Mouse (Mus musculus): ENCODE data around the gene Cyp4f39.
A peak's percentile ranks its signal among the peaks of the same experiment; 100 is the strongest.
"Not testable (repeated sequence)": the region's sequence is repeated elsewhere in the genome, so short reads cannot be mapped to it uniquely, and the experiment has no call there.

The Cyp4f39 gene

DNA sequence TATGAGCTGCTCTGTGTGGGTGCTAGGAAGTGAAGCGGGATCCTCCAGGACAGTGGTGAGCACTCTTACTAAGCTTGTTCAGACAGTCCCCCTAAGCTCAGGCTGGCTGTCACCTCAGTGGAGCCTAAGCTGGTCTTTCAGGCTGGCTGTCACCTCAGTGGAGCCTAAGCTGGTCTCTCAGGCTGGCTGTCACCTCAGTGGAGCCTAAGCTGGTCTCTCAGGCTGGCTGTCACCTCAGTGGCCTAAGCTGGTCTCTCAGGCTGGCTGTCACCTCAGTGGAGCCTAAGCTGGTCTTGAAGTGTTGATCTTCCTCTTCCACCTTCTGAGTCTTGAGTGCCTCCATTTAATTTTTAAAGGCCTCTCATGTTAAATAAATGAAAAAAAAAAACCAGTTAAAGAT lies 73.8 kb downstream of the Cyp4f39 start:
- not testable (repeated sequence) for ATAC-seq (ENCODE audit: insufficient number of reproducible peaks, low FRiP score, low TSS enrichment)

- ATAC-seq (ENCODE audit: insufficient number of reproducible peaks, low FRiP score, low TSS enrichment), result no peak
Observed at GRCm38 (mm10) chr17:32527748-32528147, 75.2 kb downstream of the Cyp4f39 start.

DNA sequence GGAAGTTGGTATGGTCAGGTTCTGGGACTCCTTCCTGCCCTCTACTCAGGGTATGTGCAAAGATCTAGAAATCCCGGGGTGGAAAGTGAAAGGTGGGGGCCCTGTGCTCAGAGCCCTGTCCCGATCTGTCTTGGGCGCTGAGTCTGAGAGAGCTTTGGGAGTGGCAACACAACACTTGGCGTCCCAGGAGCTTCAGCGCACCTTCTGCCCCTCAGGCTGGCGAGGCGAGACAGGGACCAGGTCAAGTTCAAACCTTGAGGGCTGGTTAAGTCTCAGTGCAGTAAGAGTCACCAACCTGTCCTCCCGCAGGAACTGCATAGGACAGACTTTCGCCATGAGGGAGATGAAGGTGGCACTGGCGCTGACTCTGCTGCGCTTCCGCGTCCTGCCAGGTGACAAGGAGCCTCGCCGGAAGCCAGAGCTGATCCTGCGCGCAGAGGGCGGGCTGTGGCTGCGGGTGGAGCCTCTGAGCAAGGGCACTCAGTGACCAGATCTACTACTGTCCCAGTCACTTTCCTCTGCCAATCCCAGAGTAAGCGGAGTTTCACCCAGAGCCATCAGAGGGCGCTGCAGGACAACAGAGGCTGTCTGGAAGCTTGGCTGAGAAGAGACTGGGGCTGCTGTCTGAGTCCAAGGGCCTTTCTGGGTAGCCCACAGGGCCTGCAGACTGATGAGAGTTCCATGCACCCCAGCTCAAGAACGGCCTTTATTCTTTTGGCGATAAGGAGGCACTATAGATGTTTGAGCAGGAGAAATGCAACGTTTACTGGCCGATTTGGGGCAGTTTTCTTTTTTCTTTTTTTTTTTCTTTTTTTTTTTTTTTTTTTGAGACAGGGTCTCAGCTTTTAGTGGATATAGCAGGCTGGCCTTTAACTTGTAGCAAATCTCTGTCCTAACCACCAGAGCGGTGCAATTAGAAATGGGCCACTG lies 76.2 kb downstream of the Cyp4f39 start:
- peak; percentile 90 for ATAC-seq (ENCODE audit: insufficient number of reproducible peaks, low FRiP score, low TSS enrichment)

DNA sequence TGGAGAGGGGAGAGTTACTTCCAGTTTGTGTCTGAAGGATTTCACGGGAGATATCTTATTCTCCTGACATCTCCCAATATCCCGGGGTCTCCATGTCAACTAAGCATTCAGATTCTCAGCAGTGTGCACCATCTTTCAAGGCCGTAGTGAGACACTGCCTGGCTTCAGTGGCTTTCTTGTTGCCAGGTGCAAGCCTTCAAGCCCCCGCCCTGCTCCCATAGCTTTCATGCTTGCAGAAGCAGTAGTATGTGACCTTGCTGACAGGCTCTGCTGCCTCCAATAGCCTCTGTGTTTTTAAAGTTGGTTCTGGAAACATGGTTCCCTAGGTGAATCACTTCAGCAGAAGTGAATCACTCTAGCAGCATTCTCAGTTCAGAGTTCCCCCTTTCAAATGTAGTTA lies 79.8 kb downstream of the Cyp4f39 start:
- not testable (repeated sequence) for ATAC-seq (ENCODE audit: insufficient number of reproducible peaks, low FRiP score, low TSS enrichment)

GRCm38 (mm10) chr17:32534068-32534467 lies 81.5 kb downstream of the Cyp4f39 start:
- no peak for ATAC-seq (ENCODE audit: insufficient number of reproducible peaks, low FRiP score, low TSS enrichment)

DNA sequence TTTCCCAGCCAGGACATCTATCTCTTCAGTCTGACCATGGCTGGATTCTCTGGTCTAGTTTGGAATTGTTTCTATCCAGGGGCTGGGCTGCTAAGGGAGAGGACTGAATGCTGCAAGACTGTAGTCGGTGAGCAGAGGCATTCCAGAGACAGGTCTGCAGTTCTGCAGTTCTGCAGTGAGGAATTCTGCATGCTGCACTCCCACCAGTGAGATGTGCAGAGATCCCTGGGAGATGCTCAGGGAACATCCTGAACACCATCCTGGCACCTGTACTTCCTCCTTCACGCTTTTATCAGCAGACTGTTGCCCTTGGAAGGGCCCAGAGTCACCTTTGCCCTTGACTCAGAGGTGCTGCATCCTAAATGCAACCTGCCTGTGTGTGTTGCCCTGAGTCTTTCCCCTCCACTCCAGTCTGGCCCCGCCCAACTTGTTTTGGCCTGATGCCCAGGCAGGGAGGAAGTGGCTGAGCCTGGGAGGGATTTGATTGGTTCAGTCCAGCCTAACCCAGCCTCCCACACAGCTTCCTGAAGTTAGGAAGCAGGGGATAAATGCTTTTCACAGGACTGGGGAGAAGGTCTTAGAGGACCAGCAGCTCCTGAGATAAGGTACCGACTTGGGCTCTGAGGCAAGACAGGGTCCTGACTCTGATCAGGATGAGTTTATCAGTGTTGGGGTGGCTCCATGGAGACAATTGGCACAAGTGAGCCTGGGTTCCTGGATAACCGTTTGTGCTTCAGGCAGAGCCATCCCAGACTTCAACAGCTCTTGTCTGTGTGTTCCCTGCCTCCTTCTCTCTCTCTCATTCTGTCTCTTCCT lies 83.7 kb downstream of the Cyp4f39 start, which contains the start of gene Cyp4f16:
TSS of gene Cyp4f16 (plus strand) at position 508 of the 816 bp plus-strand sequence.
- peak; percentile 79 for ATAC-seq (ENCODE audit: insufficient number of reproducible peaks, low FRiP score, low TSS enrichment)

- no peak for ATAC-seq (ENCODE audit: insufficient number of reproducible peaks, low FRiP score, low TSS enrichment)
Observed at GRCm38 (mm10) chr17:32536867-32537250, 84.3 kb downstream of the Cyp4f39 start.

Data from cerebellum, adult (tissue).